Mouse (Mus musculus) urinary bladder, postnatal 10 days (tissue): ENCODE data around the gene Nsd1.
"Not testable (repeated sequence)": the region's sequence is repeated elsewhere in the genome, so short reads cannot be mapped to it uniquely, and the experiment has no call there.

Experiments used
- DNase-seq: peaks from one replicate; pipeline ENCODE4 v3.0.0; 2022; ENCODE audit warnings: low spot score

The Nsd1 gene

DNA sequence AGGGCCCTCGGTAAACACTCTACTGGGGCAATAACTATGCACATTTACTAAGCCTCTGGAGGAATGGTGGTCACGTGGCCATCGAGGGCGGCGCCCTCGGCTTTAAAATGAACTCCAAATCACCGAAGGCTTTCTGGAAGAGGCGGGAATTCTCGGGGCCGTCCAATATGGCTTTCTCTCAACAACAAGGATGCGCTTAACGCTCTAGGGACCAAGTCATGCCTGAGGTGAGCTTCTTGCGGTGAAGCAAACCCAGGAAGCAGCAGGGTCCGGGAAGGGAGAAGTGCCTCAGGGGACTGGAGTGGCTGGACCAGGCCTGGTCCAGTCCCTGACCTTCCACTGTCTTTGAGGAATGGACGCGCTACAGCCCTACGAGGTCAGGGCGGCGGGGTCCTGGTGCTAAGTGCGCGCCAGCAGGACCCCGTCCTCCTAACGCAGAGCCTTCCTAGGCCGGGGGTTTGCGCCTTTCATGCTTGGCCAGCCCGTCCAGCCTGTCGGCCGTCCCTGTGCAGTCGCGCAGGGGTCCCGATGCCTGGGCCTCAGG lies at the start of gene Nsd1:
Gene Nsd1, plus strand, starts transcription at position 134 of the 544 bp plus-strand sequence.
- no peak for DNase-seq

DNA sequence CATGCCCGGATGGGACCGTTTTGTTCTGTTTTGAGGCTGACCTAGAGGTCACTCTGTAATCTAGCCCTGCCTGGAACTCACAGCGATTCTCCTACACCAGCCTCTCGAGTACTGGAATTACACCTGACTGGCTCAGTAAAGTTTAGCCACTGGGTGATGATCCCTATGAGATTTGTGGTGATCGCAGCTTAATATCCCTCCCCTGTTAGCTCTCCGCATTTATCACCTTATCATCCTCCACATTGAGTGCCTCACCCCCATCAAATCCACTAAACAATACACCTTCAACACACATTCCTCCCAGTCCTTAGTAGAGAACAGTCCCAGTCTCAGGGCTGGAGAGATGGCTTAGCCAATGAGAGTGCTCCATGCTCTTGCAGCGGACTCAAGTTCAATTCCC lies 47.2 kb upstream of the Nsd1 start:
- no peak for DNase-seq

- DNase-seq: no peak
Observed at GRCm38 (mm10) chr13:55163553-55163952, 46.0 kb upstream of the Nsd1 start.

- DNase-seq: no peak
Observed at GRCm38 (mm10) chr13:55165831-55166339, 43.7 kb upstream of the Nsd1 start.

- no peak for DNase-seq
Observed at GRCm38 (mm10) chr13:55166806-55167725, 42.5 kb upstream of the Nsd1 start.

GRCm38 (mm10) chr13:55167798-55168197 lies 41.8 kb upstream of the Nsd1 start:
- DNase-seq: no peak

- no peak for DNase-seq
Observed at GRCm38 (mm10) chr13:55168255-55168654, 41.3 kb upstream of the Nsd1 start.

GRCm38 (mm10) chr13:55168958-55169369 lies 40.6 kb upstream of the Nsd1 start:
- DNase-seq: no peak

DNA sequence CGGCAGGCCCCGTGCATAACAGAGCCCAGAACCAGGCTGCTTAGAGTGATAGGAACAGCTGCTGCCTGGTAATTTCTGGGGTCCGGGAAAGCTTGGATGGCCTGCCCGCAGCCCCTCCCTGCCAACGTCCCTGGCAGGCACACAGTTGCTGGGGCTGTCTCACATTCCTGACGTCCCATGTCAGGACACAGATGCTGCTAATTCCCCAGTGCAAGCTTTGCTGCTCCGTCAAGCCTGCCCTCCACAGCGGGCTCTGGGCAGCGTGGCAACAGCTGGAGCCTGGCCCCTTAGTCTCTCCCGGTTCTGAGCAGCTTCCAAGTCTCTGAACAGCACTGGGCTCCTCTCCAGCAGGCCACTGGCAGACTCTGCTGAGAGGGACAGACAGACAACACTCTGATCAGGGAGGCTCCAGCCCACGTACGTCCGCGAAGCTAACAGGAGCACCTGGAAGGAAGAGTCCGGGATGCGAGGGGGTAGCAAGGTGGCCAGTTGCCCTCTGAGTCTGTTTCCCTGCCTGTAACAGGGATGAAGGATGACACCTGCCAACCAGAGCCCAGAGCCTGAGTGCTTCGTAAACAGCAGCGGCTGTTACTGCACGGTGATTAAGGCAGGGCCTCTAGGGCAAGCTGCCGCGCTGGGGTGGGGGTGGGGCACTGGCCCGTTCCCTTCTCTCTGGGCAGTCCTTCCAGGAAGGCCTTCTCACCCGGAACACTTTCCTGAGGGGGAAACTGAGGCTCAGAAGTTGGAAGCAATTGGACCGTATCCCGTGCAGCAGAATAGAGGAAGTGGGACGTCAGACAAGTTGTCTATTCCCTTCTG lies 37.9 kb upstream of the Nsd1 start:
- no peak for DNase-seq

GRCm38 (mm10) chr13:55172336-55172770 lies 37.2 kb upstream of the Nsd1 start:
- no peak for DNase-seq

DNA sequence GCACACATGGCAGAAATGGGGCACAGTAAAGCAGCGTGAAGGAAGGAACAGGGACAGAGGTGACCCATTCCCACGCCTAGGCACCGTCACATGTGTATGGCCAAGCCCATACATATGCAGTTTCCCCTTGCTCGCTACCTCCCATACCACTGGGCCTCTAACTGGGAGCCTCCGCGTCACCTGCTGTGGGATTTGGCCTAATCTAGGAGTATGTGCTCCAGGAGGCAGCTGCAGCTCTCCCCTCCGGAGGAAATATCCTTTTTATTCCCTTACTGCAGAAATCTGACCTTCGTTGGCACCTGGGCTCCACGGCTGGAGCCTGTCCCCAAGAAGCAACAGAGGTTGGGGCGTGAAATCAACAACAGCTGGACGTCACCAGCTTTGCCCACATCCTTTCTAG lies 35.2 kb upstream of the Nsd1 start:
- DNase-seq: no peak

DNA sequence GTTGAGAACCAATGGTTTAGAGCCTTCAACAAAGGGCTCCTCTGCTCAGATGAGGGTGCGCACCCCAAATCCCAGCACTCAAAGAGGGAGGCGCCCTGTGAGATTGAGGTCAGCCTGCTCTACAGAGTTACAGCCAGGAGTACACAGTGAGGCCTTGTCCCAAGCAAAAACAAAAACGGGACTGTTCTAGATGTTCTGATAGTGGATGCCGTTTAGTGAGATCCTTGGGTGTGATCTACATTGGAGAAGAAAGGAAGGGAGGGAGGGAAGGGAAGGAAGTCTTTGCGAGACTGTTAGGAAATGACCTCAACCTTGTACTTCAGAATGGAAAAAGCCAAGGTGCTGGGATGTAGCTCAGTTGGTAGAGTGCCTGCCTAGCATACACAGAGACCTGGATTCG lies 33.3 kb upstream of the Nsd1 start:
- no peak for DNase-seq

- DNase-seq: no peak
Observed at GRCm38 (mm10) chr13:55177903-55178496, 31.6 kb upstream of the Nsd1 start.

- DNase-seq: no peak
Observed at GRCm38 (mm10) chr13:55178556-55178955, 31.0 kb upstream of the Nsd1 start.

DNA sequence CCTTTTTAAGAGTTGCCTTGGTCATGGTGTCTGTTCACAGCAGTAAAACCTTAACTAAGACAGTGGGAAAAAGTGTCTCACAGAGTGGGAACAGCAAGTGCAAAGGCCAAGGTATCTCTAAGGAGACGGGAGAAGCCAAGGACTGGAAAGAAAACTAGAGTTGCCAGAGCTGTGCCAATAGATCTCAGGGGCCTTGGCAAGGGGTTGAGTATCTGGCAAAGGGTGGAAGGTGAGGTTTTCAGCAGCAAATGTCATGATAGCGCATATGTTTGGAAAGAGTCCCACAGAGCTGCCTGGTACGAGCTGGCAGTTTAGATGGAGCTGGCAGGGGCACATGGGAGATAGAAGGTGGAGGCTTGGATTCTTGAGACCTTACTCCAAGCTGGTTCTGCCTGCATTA lies 30.0 kb upstream of the Nsd1 start:
- no peak for DNase-seq

- DNase-seq: no peak
Observed at GRCm38 (mm10) chr13:55181786-55182172, 27.8 kb upstream of the Nsd1 start.

- DNase-seq: no peak
Observed at GRCm38 (mm10) chr13:55182173-55182894, 27.2 kb upstream of the Nsd1 start.

DNA sequence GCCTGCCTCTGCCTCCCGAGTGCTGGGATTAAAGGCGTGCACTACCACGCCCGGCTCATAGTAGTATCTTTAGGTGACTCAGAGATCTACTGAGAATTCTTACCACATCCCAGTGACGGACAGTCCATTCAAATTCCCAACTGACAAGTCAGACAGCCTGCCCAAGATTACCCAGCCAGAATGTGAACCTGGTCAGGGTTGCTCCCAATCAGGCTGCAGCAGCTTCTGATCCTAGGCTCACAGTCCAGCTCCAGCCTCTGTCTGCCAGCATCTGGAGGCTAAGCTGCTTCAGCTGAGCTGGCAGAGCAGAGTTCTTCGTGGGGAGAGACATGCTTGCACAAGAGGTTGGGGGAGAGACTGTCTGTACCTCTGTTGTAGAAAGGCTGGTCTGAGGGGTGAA lies 26.2 kb upstream of the Nsd1 start:
- no peak for DNase-seq

DNA sequence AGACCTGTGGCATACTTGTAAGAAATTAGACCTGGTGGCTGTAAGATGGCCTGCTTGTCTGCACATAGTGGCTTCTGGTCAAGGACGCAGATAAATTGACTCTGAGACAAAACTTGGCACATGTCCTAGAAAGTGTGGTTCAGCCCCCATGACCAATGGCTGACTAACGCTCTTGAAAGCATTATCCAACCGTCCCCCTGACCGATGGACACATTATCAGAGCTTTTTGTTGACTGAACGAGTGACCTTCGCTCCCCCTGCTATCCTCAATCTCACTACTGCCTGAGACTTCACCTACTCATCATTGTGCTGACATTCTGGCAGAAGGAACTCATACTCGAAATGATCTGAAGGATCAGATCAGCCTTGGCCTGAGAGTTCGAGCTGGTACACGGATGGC lies 22.5 kb upstream of the Nsd1 start:
- not testable (repeated sequence) for DNase-seq

DNA sequence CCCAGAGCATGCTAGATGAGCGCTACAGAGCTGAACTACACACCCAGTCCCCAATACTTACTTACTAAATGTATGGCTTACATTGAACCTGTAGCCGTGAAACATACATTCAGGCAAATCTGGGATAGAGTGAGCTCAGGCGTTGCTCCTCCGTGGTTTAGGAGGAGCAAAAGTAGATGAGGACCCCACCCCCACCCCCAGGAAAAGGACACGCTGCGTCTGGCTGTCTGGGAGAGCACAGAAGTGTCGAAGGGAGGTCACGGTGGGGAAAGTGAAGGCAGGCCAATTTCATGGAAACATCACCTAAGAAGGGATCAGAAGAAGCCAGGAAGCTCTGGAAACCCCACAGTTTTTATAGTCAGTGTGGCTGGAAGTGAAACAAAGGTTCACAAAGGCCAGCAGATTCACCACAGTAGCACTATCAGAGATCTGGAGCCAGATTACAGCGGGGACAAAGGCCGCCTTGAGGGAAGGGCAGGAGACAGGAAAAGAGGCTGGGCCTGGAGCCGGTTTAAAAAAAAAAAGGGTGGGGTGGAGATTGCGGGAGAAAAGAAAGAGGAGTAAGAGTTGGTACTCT lies 20.0 kb upstream of the Nsd1 start:
- no peak for DNase-seq
